Mouse (Mus musculus) bone marrow, adult 2 months (tissue): ENCODE measurements at regions not wholly inside any gene's neighbourhood (a gene's known extent, or its start where the extent isn't known, plus 50 kb on each side); places are given as distances from the start of the nearest gene placed in this dataset.

Experiments used
- H3K27ac ChIP-seq: fragments of 200-500 bp; 2 replicates; pipeline ENCODE4 v1.5.1; 2012; ENCODE audit warnings: low read depth, mild to moderate bottlenecking, control low read depth, inconsistent platforms, low read length; ENCODE audit not compliant: control insufficient read depth, poor library complexity, insufficient read depth
- H3K4me1 ChIP-seq: fragments of 200-500 bp; 2 replicates; pipeline ENCODE4 v1.6.1; 2011; ENCODE audit warnings: low read length; ENCODE audit not compliant: control insufficient read depth, insufficient read depth
- H3K4me3 ChIP-seq: fragments of 200-500 bp; replicated peaks from 2 replicates; pipeline ENCODE3; 2011; ENCODE audit warnings: mild to moderate bottlenecking, low read depth, low read length, control low read depth; ENCODE audit not compliant: control insufficient read depth
- CTCF ChIP-seq: fragments of 200-500 bp; IDR thresholded peaks from 2 replicates; pipeline ENCODE4 v1.5.1; 2011; ENCODE audit warnings: low read length, control low read depth; ENCODE audit not compliant: control insufficient read depth, insufficient read depth
- POLR2A ChIP-seq: fragments of 200-500 bp; IDR thresholded peaks from 2 replicates; pipeline ENCODE4 v1.6.1; 2011; ENCODE audit warnings: low read depth, mild to moderate bottlenecking, control low read depth, low read length, borderline replicate concordance; ENCODE audit not compliant: control insufficient read depth
- WGBS: fragments of 180-500 bp; shearing (Covaris S2); methylation state at CpG from one replicate; pipeline ENCODE4 v1.1.7; 2018; 5-methylcytosine and 5-hydroxymethylcytosine counted together

GRCm38 (mm10) chr13:83120343-83120742, 383.5 kb upstream of the Mef2c start:
- H3K4me3 ChIP-seq: no peak overlapping the region
- H3K4me1 ChIP-seq: no peaks in the 10 kb centered on the region
- no peak overlapping the region for H3K27ac ChIP-seq
- TF ChIP-seq POLR2A: no peak
- no peak for TF ChIP-seq CTCF
- WGBS: 83% methylated on average over 4 of the region's 4 CpGs

DNA sequence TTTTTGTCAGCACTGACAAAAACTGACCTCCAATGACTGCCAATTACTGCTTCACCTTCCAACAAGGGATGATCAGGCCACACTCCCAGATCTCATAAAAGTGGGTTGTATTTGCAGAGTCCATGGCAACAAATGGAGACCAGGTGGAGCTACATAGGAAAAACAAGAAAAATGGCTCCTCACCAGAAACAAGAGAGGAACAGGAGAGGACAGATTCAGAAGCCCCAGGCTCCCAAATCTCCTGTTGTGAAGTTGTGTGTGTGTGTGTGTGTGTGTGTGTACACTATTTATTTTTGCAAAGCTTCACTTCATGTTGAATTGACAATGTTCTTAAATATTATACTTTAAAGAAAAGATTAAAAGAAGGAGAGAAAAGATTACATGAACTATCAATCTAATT, 380.2 kb upstream of the Mef2c start:
- no peaks in the 10 kb centered on the region for H3K4me1 ChIP-seq
- no peak overlapping the region for H3K4me3 ChIP-seq
- H3K27ac ChIP-seq: no peak overlapping the region
- TF ChIP-seq CTCF (no peak), POLR2A (no peak)

DNA sequence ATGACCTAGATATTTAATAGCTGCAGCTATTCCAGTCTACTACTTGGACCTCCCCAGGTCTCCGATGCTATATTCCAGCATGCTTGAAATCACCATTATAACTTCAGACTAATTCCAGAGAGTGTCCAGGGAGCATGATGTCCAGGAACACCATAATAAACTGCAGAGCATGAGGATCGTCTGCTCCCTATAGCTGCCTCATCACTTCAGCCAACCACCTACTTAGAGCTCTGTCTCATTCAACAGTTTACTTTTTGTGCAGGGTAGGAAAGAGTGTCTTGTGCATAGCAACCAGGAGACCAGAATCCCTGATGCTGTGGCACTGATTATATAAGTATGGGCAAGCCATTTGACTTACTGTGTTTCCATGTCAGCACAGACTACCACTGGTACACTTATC, 379.2 kb upstream of the Mef2c start:
- Histone ChIP-seq H3K27ac (no peak overlapping the region), H3K4me3 (no peak overlapping the region), H3K4me1 (no peaks in the 10 kb centered on the region)
- 89% methylated on average over 2 of the region's 2 CpGs for WGBS
- TF ChIP-seq POLR2A (no peak), CTCF (no peak)

DNA sequence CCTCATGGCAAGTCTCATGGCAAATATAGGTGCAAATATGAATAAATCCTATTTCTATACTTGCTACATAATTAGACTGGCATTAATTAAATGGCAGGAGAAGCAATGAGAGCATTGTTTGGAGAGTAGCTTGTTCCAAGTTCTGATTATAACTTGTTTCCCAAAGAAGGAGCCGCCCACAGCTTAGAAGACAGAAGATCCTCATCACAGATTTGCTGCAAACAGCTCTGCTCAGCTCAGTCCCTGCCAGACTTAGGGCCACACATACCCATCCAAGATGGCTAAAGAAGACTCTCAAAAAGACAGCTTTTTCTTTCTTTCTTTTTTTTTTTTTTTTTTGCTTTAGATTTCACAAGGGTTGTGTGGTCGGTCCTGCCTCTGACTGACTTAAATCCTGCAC, 377.4 kb upstream of the Mef2c start:
- Histone ChIP-seq H3K4me3 (no peak overlapping the region), H3K4me1 (no peaks in the 10 kb centered on the region), H3K27ac (no peak overlapping the region)
- no peak for TF ChIP-seq CTCF
- no peak for TF ChIP-seq POLR2A
- WGBS: 78% methylated on average over 2 of the region's 2 CpGs

- Histone ChIP-seq H3K4me1 (no peaks in the 10 kb centered on the region), H3K27ac (no peak overlapping the region), H3K4me3 (no peak overlapping the region)
- TF ChIP-seq CTCF: no peak
- no peak for TF ChIP-seq POLR2A
- 62% methylated on average over 7 of the region's 7 CpGs for WGBS
Observed at GRCm38 (mm10) chr13:83131129-83131981, 372.5 kb upstream of the Mef2c start.

GRCm38 (mm10) chr13:83131982-83132354, 371.9 kb upstream of the Mef2c start:
- Histone ChIP-seq H3K4me1 (no peaks in the 10 kb centered on the region), H3K27ac (no peak overlapping the region), H3K4me3 (no peak overlapping the region)
- 95% methylated on average over 1 of the region's 1 CpGs for WGBS
- TF ChIP-seq POLR2A: no peak
- no peak for TF ChIP-seq CTCF

GRCm38 (mm10) chr13:83132671-83133638, 370.9 kb upstream of the Mef2c start:
- 82% methylated on average over 7 of the region's 7 CpGs for WGBS

GRCm38 (mm10) chr13:83143316-83143715, 360.5 kb upstream of the Mef2c start:
- no peak overlapping the region for H3K27ac ChIP-seq
- TF ChIP-seq CTCF: no peak
- TF ChIP-seq POLR2A: no peak
- H3K4me3 ChIP-seq: no peak overlapping the region
- WGBS: 82% methylated on average over 3 of the region's 3 CpGs
- H3K4me1 ChIP-seq: no peaks in the 10 kb centered on the region

More at GRCm38 (mm10) chr13:83132671-83133638, 370.9 kb upstream of the Mef2c start:
- H3K27ac ChIP-seq: no peak overlapping the region
- TF ChIP-seq CTCF (no peak), POLR2A (no peak)
- H3K4me3 ChIP-seq: no peak overlapping the region
- H3K4me1 ChIP-seq: no peaks in the 10 kb centered on the region
